Mouse (Mus musculus): ENCODE measurements at regions not wholly inside any gene's neighbourhood (a gene's known extent, or its start where the extent isn't known, plus 50 kb on each side); places are given as distances from the start of the nearest gene placed in this dataset.

DNA sequence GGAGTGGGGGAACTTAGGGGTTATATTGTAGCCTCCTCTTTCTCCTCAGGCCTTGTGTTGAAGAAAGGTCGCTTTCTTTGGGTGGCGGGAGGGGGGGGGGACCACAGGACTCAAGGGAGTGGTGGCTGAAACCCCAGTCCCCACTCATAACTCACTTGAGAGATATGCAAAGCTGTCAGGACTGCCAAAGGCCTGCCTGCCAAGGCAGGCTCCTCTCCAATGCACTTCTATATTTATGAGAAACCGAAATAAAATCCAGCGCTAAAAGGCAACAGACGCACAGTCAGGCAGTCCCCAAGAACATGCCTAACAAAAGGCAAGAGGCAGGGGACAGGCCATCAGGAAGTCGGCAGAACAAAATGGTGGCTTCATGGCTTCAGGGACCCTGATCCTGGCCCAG, 97.4 kb upstream of the Tnp1 start:
- TF ChIP-seq GATA1 (IDR thresholded peaks at IDR 0.05; ENCODE audit: low read length): no peak

- TF ChIP-seq GATA1 (IDR thresholded peaks at IDR 0.05; ENCODE audit: low read length): no peak
Observed at GRCm38 (mm10) chr1:73112711-73113110, 97.0 kb upstream of the Tnp1 start.

- TF ChIP-seq GATA1 (IDR thresholded peaks at IDR 0.05; ENCODE audit: low read length): no peak
Observed at GRCm38 (mm10) chr1:73111911-73112310, 96.2 kb upstream of the Tnp1 start.

DNA sequence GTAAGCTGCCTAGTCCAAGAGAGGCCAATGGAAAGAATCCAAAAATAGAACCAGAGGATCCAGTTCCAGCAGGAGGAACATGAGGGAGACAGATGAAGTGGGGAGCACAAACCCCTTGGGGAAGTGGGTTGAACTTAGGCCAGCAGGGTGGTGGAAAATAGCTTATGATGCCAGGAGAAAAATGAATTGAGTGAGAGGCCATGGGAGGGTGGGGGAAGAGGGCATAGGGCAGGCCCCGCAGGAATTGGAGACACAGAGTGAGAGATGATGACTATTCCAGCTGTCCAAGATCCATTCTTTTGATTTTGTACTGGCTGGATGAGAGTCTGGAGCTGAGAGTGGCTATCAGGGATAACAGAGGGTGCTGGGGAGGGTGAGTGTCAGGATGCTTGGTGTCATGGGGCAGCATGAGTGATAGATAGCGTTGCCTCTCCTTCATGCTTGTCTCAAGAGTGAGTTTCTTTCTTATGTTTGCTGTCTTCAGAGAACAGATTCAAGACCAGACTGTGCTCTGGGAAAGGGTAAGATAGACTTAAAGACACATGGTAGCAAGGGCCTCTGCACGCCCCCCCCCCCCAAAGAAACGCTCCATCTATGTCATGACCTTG, 90.3 kb upstream of the Tnp1 start:
- no peak for TF ChIP-seq GATA1 (IDR thresholded peaks at IDR 0.05; ENCODE audit: low read length)

- no peak for TF ChIP-seq GATA1 (IDR thresholded peaks at IDR 0.05; ENCODE audit: low read length)
Observed at GRCm38 (mm10) chr1:73097645-73098440, 82.1 kb upstream of the Tnp1 start.

DNA sequence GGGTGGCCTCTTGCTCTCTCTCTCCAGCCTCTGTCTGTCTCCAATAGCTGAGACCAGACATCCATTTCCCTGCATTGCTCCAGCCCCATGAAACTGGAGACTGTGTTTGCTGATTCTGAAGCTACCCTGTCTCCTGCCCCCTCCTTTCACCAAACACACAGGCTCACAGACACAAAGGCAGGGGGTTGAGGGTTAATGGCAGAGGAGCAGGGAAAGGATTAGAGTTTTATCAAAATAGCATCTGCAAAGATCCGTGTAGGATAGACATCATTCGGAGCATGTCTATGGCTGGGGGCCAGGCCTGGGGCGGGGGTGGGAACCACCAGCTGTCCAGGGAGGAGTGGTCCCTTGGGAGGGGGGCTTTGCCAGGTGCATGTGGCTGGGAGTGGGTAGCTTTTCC, 73.9 kb upstream of the Tnp1 start:
- no peak for TF ChIP-seq GATA1 (IDR thresholded peaks at IDR 0.05; ENCODE audit: low read length)

DNA sequence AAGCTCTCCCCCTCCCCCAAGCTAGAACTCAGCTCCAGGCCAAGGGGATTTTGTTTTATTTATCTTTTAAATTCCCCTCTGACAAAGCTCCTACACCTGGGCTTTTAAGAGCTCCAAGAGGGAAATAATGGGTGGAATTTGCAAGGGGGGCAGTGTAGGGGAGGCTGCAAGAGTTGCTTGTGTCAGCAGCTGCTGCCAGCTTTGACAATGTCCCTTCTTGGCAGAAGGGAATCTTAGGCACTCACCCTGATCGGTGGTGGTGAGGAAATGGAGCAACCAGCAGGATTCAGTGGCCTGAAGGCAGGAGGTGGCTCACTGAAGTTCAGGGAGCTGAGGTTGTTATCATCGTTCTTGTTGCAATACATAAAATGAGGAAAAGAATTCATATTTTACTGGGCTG, 72.8 kb upstream of the Tnp1 start:
- no peak for TF ChIP-seq GATA1 (IDR thresholded peaks at IDR 0.05; ENCODE audit: low read length)

DNA sequence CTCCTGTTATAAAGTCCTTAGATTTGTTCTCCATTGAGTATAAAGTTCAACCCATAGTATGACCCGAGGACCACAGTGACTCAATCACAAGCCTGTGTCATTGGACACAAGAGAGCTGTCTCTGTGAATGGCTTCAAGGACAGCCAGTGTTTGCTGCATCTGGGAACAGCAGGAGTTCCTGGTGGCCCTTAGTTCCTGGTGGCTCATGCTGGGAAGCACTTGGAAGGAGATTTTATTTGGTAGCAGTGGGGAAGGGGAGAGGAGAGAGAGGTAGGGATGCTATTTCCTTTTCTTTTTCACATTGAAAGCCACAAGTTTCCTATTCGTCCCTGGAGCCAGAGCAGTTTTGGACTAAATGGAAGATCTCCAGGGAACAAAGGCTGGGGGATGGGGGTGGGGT, 69.2 kb upstream of the Tnp1 start:
- TF ChIP-seq GATA1 (IDR thresholded peaks at IDR 0.05; ENCODE audit: low read length): no peak

GRCm38 (mm10) chr1:73083396-73083795, 67.7 kb upstream of the Tnp1 start:
- no peak for TF ChIP-seq GATA1 (IDR thresholded peaks at IDR 0.05; ENCODE audit: low read length)

GRCm38 (mm10) chr1:73079518-73079917, 63.8 kb upstream of the Tnp1 start:
- TF ChIP-seq GATA1 (IDR thresholded peaks at IDR 0.05; ENCODE audit: low read length): no peak

DNA sequence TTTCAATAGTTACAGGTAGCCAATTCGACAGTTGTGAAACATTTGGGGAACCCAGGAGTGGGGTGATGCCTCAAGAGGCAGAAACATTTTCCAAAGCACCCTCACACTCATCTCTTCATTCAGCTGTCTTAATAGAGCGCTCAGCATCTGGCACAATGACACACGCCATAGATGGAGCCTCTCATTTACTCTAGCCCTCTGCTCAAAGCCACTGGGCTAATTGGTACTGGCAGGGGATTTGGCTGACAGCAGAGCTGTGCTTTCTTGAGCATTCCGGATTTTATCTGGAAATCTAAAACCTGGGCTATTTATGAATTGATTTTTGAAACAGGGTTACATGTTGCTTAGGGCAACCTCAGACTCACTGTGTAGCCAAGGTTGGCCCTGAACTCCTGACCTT, 61.4 kb upstream of the Tnp1 start:
- no peak for TF ChIP-seq GATA1 (IDR thresholded peaks at IDR 0.05; ENCODE audit: low read length)

DNA sequence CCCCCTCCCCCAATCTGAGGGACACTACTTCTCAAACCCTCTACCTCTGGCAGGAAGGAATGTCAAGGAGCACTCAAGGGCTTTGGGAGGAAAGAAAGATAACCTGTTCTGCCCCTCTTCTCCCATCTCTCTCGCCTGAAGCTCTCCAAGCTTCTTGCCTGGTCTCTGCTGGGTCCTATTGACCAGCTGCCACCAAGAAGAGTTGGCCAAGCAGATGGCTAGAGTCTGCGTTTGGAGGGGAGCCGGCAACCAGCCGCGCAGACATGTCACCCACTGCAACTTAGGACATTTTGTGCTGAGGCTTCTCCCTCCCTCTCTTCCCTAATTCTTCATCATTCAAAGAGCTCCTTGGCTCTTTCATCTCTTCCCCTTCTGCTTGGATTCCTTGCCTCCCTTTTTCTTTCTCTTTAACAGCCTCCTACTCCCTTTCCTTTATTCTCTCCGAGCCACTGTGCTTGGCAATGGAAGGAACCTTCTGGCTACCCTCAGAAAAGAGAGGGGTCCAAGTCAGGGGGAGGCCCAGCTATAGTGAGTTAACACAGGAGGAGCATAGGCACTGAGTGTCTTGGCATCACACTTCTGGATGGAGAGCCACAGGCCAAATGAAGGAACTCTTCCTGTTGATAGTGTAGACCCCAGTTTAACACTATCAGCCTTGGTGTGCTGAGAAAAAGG, 60.1 kb upstream of the Tnp1 start:
- no peak for TF ChIP-seq GATA1 (IDR thresholded peaks at IDR 0.05; ENCODE audit: low read length)

GRCm38 (mm10) chr1:73075159-73075558, 59.5 kb upstream of the Tnp1 start:
- no peak for TF ChIP-seq GATA1 (IDR thresholded peaks at IDR 0.05; ENCODE audit: low read length)

- TF ChIP-seq GATA1 (IDR thresholded peaks at IDR 0.05; ENCODE audit: low read length): no peak
Observed at GRCm38 (mm10) chr1:73074525-73074924, 58.8 kb upstream of the Tnp1 start.

GRCm38 (mm10) chr1:73072237-73072904, 56.7 kb upstream of the Tnp1 start:
- TF ChIP-seq GATA1 (IDR thresholded peaks at IDR 0.05; ENCODE audit: low read length): peak; percentile 100

GRCm38 (mm10) chr1:73070126-73070525, 54.4 kb upstream of the Tnp1 start:
- TF ChIP-seq GATA1 (IDR thresholded peaks at IDR 0.05; ENCODE audit: low read length): no peak

Data from G1E-ER4 (cell line).